Mouse (Mus musculus) neutrophil, adult 5-6 weeks (primary cell): ENCODE results near the gene Zfp94. TPM values are rescaled to one million over a fixed set of nuclear protein-coding genes. Genes with fewer than 3 reads are reported as not detected.

Source experiments
- total RNA-seq: library from RNA; stranded (forward); fragments of 200-1000 nt; gene quantifications from 2 replicates; pipeline ENCODE4 v1.2.3, GENCODE M21; 2017

The Zfp94 gene
- total RNA-seq, 1 experiment from 2014 or later = 8.7 TPM

Other genes starting within 250 kb of the Zfp94 start
- gene Zfp180, start 234.7 kb downstream of the Zfp94 start, total RNA-seq = 28.9 and 29.6 TPM in 2 replicates
- gene Zfp112, start 204.4 kb downstream of the Zfp94 start, total RNA-seq = 2.2 and 2.9 TPM in 2 replicates
- gene Zfp235, start 182.5 kb downstream of the Zfp94 start, total RNA-seq = 7.2 and 9.6 TPM in 2 replicates
- gene Zfp114, start 141.6 kb downstream of the Zfp94 start, total RNA-seq = 0.25 and 0.35 TPM in 2 replicates
- 0.25 and 0.35 TPM in 2 replicates for gene Zfp111, start 105.2 kb downstream of the Zfp94 start, total RNA-seq
- 0.61 and 1.2 TPM in 2 replicates for gene Zfp109, start 79.1 kb downstream of the Zfp94 start, total RNA-seq
- gene Zfp108, start 61.9 kb downstream of the Zfp94 start, total RNA-seq = 0.47 and 0.49 TPM in 2 replicates
- gene Zfp93, start 46.2 kb downstream of the Zfp94 start, total RNA-seq = 0.37 and 0.47 TPM in 2 replicates
- 8.3 and 10.1 TPM in 2 replicates for gene Zfp61, start 15.4 kb downstream of the Zfp94 start, total RNA-seq
- gene Tescl, start 17.3 kb upstream of the Zfp94 start, total RNA-seq = not detected in 2 replicates
- not detected in 2 replicates for gene Lypd5, start 32.5 kb upstream of the Zfp94 start, total RNA-seq
- gene Kcnn4, start 53.6 kb upstream of the Zfp94 start, total RNA-seq = 13.6 and 14.8 TPM in 2 replicates
- gene Smg9, start 83.0 kb upstream of the Zfp94 start, total RNA-seq = 30.7 and 33.6 TPM in 2 replicates
- 3.1 and 4.4 TPM in 2 replicates for gene Irgc1, start 135.6 kb upstream of the Zfp94 start, total RNA-seq
- gene Plaur, start 145.8 kb upstream of the Zfp94 start, total RNA-seq = 209 and 221 TPM in 2 replicates
- not detected in 2 replicates for gene Cadm4, start 165.4 kb upstream of the Zfp94 start, total RNA-seq
- gene Zfp428, start 190.3 kb upstream of the Zfp94 start, total RNA-seq = 0.49 TPM in 1 of 2 replicates, not detected in the other
- gene AC161166.1, start 195.8 kb upstream of the Zfp94 start, total RNA-seq = not detected in 2 replicates
- 12.4 and 14.0 TPM in 2 replicates for gene Irgq, start 214.0 kb upstream of the Zfp94 start, total RNA-seq
- gene Pinlyp, start 229.5 kb upstream of the Zfp94 start, total RNA-seq = not detected in 2 replicates
- gene Xrcc1, start 229.6 kb upstream of the Zfp94 start, total RNA-seq = 38.4 and 56.0 TPM in 2 replicates